Mouse (Mus musculus): Measurements from ENCODE around the gene Polr2m. TPM values are rescaled to one million over a fixed set of nuclear protein-coding genes. Genes with fewer than 3 reads are reported as not detected.

Polr2m gene
- polyA plus RNA-seq, 1 experiment, result 305 TPM

GRCm38 (mm10) chr9:71513566-71513965 is 27.8 kb upstream of the Polr2m start:
- H3K4me3 ChIP-seq (replicated peaks; ENCODE audit: insufficient read depth, low read depth, low read length), result no peak overlapping the region
- H3K27ac ChIP-seq (ENCODE audit: insufficient read depth, low read length), result no peak overlapping the region
- WGBS, result 86% methylated on average over 4 of the region's 4 CpGs
- no peaks in the 10 kb centered on the region for H3K4me1 ChIP-seq (ENCODE audit: control insufficient read depth, insufficient read depth, low read length)
- TF ChIP-seq POLR2A (IDR thresholded peaks at IDR 0.05; ENCODE audit: borderline replicate concordance, insufficient read depth, low read length), result no peak
- no peak for TF ChIP-seq CTCF (IDR thresholded peaks at IDR 0.05; ENCODE audit: borderline replicate concordance, insufficient read depth, low read depth, low read length)
- no peaks in the 10 kb centered on the region for H3K27me3 ChIP-seq (ENCODE audit: control insufficient read depth, insufficient read depth, low read length)
- no peak for DNase-seq

- WGBS, result 88% methylated on average over 10 of the region's 10 CpGs
- no peak overlapping the region for H3K27ac ChIP-seq (ENCODE audit: insufficient read depth, low read length)
- TF ChIP-seq POLR2A (IDR thresholded peaks at IDR 0.05; ENCODE audit: borderline replicate concordance, insufficient read depth, low read length), result no peak
- no peak for TF ChIP-seq CTCF (IDR thresholded peaks at IDR 0.05; ENCODE audit: borderline replicate concordance, insufficient read depth, low read depth, low read length)
- no peaks in the 10 kb centered on the region for H3K27me3 ChIP-seq (ENCODE audit: control insufficient read depth, insufficient read depth, low read length)
- H3K4me3 ChIP-seq (replicated peaks; ENCODE audit: insufficient read depth, low read depth, low read length), result no peak overlapping the region
- no peaks in the 10 kb centered on the region for H3K4me1 ChIP-seq (ENCODE audit: control insufficient read depth, insufficient read depth, low read length)
- DNase-seq, result no peak
These were observed 27.2 kb upstream of the Polr2m start for GRCm38 (mm10) chr9:71512899-71513298.

- Histone ChIP-seq H3K4me1 (ENCODE audit: control insufficient read depth, insufficient read depth, low read length) (no peaks in the 10 kb centered on the region), H3K4me3 (replicated peaks; ENCODE audit: insufficient read depth, low read depth, low read length) (no peak overlapping the region), H3K27ac (ENCODE audit: insufficient read depth, low read length) (no peak overlapping the region), H3K27me3 (ENCODE audit: control insufficient read depth, insufficient read depth, low read length) (no peaks in the 10 kb centered on the region)
- DNase-seq, result no peak
- TF ChIP-seq CTCF (IDR thresholded peaks at IDR 0.05; ENCODE audit: borderline replicate concordance, insufficient read depth, low read depth, low read length) (no peak), POLR2A (IDR thresholded peaks at IDR 0.05; ENCODE audit: borderline replicate concordance, insufficient read depth, low read length) (no peak)
- WGBS, result 65% methylated on average over 10 of the region's 10 CpGs
These were observed 12.9 kb upstream of the Polr2m start for GRCm38 (mm10) chr9:71498391-71499182.

- TF ChIP-seq POLR2A (IDR thresholded peaks at IDR 0.05; ENCODE audit: borderline replicate concordance, insufficient read depth, low read length), result no peak
- TF ChIP-seq CTCF (IDR thresholded peaks at IDR 0.05; ENCODE audit: borderline replicate concordance, insufficient read depth, low read depth, low read length), result no peak
These were observed 10.9 kb upstream of the Polr2m start for GRCm38 (mm10) chr9:71496637-71497036.

GRCm38 (mm10) chr9:71493771-71494170 is 8.0 kb upstream of the Polr2m start:
- TF ChIP-seq POLR2A (IDR thresholded peaks at IDR 0.05; ENCODE audit: borderline replicate concordance, insufficient read depth, low read length), result no peak
- TF ChIP-seq CTCF (IDR thresholded peaks at IDR 0.05; ENCODE audit: borderline replicate concordance, insufficient read depth, low read depth, low read length), result no peak
- H3K27ac ChIP-seq (ENCODE audit: insufficient read depth, low read length), result no peak overlapping the region
- 74% methylated on average over 5 of the region's 5 CpGs for WGBS

More at GRCm38 (mm10) chr9:71496637-71497036, 10.9 kb upstream of the Polr2m start:
- no peak for DNase-seq
- H3K27me3 ChIP-seq (ENCODE audit: control insufficient read depth, insufficient read depth, low read length), result no peaks in the 10 kb centered on the region
- H3K4me1 ChIP-seq (ENCODE audit: control insufficient read depth, insufficient read depth, low read length), result no peaks in the 10 kb centered on the region
- no peak overlapping the region for H3K4me3 ChIP-seq (replicated peaks; ENCODE audit: insufficient read depth, low read depth, low read length)
- WGBS, result 28% methylated on average over 2 of the region's 2 CpGs
- no peak overlapping the region for H3K27ac ChIP-seq (ENCODE audit: insufficient read depth, low read length)

GRCm38 (mm10) chr9:71492296-71493025 is 6.7 kb upstream of the Polr2m start:
- TF ChIP-seq CTCF (IDR thresholded peaks at IDR 0.05; ENCODE audit: borderline replicate concordance, insufficient read depth, low read depth, low read length) (no peak), POLR2A (IDR thresholded peaks at IDR 0.05; ENCODE audit: borderline replicate concordance, insufficient read depth, low read length) (no peak)
- H3K4me3 ChIP-seq (replicated peaks; ENCODE audit: insufficient read depth, low read depth, low read length), result no peak overlapping the region
- 85% methylated on average over 15 of the region's 15 CpGs for WGBS
- H3K27me3 ChIP-seq (ENCODE audit: control insufficient read depth, insufficient read depth, low read length), result no peaks in the 10 kb centered on the region; the same call in 1 of the 2 replicates
- no peak overlapping the region for H3K27ac ChIP-seq (ENCODE audit: insufficient read depth, low read length)
- H3K4me1 ChIP-seq (ENCODE audit: control insufficient read depth, insufficient read depth, low read length), result no peaks in the 10 kb centered on the region
- DNase-seq, result no peak

More at GRCm38 (mm10) chr9:71493771-71494170, 8.0 kb upstream of the Polr2m start:
- H3K27me3 ChIP-seq (ENCODE audit: control insufficient read depth, insufficient read depth, low read length), result no peaks in the 10 kb centered on the region; the same call in 1 of the 2 replicates
- no peak for DNase-seq
- no peaks in the 10 kb centered on the region for H3K4me1 ChIP-seq (ENCODE audit: control insufficient read depth, insufficient read depth, low read length)
- no peak overlapping the region for H3K4me3 ChIP-seq (replicated peaks; ENCODE audit: insufficient read depth, low read depth, low read length)

- Histone ChIP-seq H3K4me1 (ENCODE audit: control insufficient read depth, insufficient read depth, low read length) (no peaks in the 10 kb centered on the region), H3K27me3 (ENCODE audit: control insufficient read depth, insufficient read depth, low read length) (no peaks in the 10 kb centered on the region; the same call in 1 of the 2 replicates), H3K27ac (ENCODE audit: insufficient read depth, low read length) (no peak overlapping the region), H3K4me3 (replicated peaks; ENCODE audit: insufficient read depth, low read depth, low read length) (no peak overlapping the region)
- TF ChIP-seq POLR2A (IDR thresholded peaks at IDR 0.05; ENCODE audit: borderline replicate concordance, insufficient read depth, low read length) (no peak), CTCF (IDR thresholded peaks at IDR 0.05; ENCODE audit: borderline replicate concordance, insufficient read depth, low read depth, low read length) (no peak)
- no peak for DNase-seq
- 47% methylated on average over 3 of the region's 3 CpGs for WGBS
These were observed 4.3 kb upstream of the Polr2m start for GRCm38 (mm10) chr9:71490076-71490475.

Measured in cerebellum, adult 2 months (tissue).